Mouse (Mus musculus) embryonic facial prominence, embryonic 13.5 days (tissue): ENCODE results near the gene Cenpb. TPM values are rescaled to one million over a fixed set of nuclear protein-coding genes. Genes with fewer than 3 reads are reported as not detected.
A peak's percentile ranks its signal among the peaks of the same experiment; 100 is the strongest.

Experiments
- ATAC-seq: fragments of 200-750 bp; cut with Nextera tagmentation; 2 replicates; pipeline ENCODE4 v1.8.0; 2017; ENCODE audit warnings: low read depth; ENCODE audit not compliant: insufficient number of reproducible peaks, insufficient read depth, low FRiP score, low TSS enrichment
- H3K27ac ChIP-seq: fragments of 300-500 bp; sonication (generic); 2 replicates; pipeline ENCODE4 v1.5.1; 2015; ENCODE audit warnings: moderate library complexity, mild to moderate bottlenecking, inconsistent platforms
- H3K27me3 ChIP-seq: fragments of 300-500 bp; sonication (generic); 2 replicates; pipeline ENCODE4 v1.6.1; 2015; ENCODE audit warnings: mild to moderate bottlenecking, inconsistent platforms
- H3K36me3 ChIP-seq: fragments of 300-500 bp; sonication (generic); 2 replicates; pipeline ENCODE4 v1.6.1; 2015; ENCODE audit warnings: mild to moderate bottlenecking, inconsistent platforms
- H3K4me1 ChIP-seq: fragments of 300-500 bp; sonication (generic); 2 replicates; pipeline ENCODE4 v1.6.1; 2015; ENCODE audit warnings: inconsistent platforms
- H3K4me2 ChIP-seq: fragments of 300-500 bp; sonication (generic); 2 replicates; pipeline ENCODE4 v1.6.1; 2015; ENCODE audit warnings: moderate library complexity, mild to moderate bottlenecking, inconsistent platforms
- H3K4me3 ChIP-seq: fragments of 300-500 bp; sonication (generic); 2 replicates; pipeline ENCODE4 v1.5.1; 2015; ENCODE audit warnings: mild to moderate bottlenecking, inconsistent platforms
- H3K9ac ChIP-seq: fragments of 300-500 bp; sonication (generic); 2 replicates; pipeline ENCODE4 v1.6.1; 2015; ENCODE audit warnings: mild to moderate bottlenecking, inconsistent platforms
- H3K9me3 ChIP-seq: fragments of 300-500 bp; sonication (generic); 2 replicates; pipeline ENCODE4 v1.6.1; 2016; ENCODE audit warnings: inconsistent platforms
- WGBS: fragments of 180-500 bp; shearing (Covaris S2); methylation state at CpG from one replicate; pipeline ENCODE4 v1.1.7; 2015; ENCODE audit warnings: mixed read lengths; 5-methylcytosine and 5-hydroxymethylcytosine counted together
- polyA plus RNA-seq: library from polyadenylated mRNA; unstranded; fragments of >200 nt; fragmentation: Nextera tagmentation; extraction: Ambion mirVana; gene quantifications from 2 replicates; pipeline ENCODE4 v1.2.1, GENCODE M21; 2015

Gene Cenpb
- polyA plus RNA-seq, 1 experiment from 2014 or later: 12.3 TPM

DNA sequence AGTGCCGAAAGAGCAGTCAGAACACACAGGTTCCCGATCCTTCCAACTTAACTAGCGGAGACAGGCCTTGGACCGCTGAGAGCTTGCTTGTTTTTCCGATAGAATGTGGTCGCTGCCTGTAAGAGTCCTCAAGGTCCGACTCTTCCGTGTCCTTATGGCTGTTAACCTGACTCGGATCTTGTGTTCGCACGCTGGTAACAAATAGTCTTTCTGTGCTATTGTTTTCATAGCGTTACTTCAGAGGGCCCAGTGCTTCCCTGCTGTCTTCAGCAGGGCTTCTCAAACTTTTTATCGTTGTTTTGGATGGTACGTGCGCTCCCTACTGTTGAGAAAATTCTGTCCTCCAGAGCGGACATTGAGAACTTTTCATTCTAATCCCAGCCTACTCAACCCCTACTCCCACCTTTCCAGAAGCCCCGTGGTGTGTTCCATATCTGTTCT, 19.2 kb downstream of the Cenpb start:
- Histone ChIP-seq H3K36me3 (no peaks in the 10 kb centered on the region), H3K27ac (peak overlapping the region; percentile 93), H3K9me3 (no peaks in the 10 kb centered on the region), H3K4me3 (peak overlapping the region; percentile 76), H3K4me1 (peaks cover 36% of the 10 kb centered on the region), H3K27me3 (no peaks in the 10 kb centered on the region), H3K9ac (peak overlapping the region; percentile 74), H3K4me2 (peak overlapping the region; percentile 88)
- under 1% methylated on average over 17 of the region's 17 CpGs for WGBS
- ATAC-seq: no peak

DNA sequence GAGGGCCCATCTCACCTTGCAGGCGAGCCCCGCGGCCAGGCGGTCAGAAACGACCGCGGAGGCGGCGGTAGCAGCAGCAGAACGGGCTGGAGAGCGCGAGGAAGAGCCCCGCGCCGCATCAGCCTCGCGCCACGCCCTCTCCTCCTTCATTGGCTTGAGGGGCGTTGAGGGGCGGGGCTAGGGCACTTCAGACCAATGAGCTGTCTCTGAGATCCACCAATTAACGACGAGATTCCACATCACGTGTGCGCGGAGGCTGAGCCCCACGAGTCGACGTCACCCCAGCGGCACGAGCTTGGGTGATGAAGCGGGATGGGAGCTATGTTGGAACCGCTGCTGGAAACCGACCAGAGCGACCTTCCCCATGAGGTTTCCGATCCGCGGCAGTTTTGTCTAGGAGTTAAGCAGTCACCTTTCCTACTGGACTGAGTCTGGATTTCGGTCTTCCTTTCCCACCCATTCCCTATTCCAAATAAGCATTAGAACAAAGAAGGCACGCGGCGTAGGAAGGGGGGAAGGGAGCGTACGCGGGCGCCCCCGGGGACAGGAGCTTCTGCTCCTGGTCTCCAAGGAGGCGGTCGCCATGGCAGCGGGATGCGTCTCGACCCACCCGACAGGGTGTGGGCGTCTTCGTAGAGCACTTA, 19.8 kb downstream of the Cenpb start, which contains the start of gene 1700037H04Rik:
1700037H04Rik (minus strand) TSS at position 144 of the 644 bp plus-strand sequence.
- under 1% methylated on average over 54 of the region's 54 CpGs for WGBS
- no peaks in the 10 kb centered on the region for H3K27me3 ChIP-seq
- H3K4me2 ChIP-seq: peak within 1 kb of the TSS; percentile 88
- H3K27ac ChIP-seq: peak within 1 kb of the TSS; percentile 93
- peak within 1 kb of the TSS; percentile 87 for H3K9ac ChIP-seq
- H3K9me3 ChIP-seq: no peaks in the 10 kb centered on the region
- 0 out of 2 replicates have a peak, but pooled peaks cover 5% of the 10 kb centered on the region for H3K36me3 ChIP-seq
- peak within 1 kb of the TSS; percentile 76 for H3K4me3 ChIP-seq
- H3K4me1 ChIP-seq: peaks cover 36% of the 10 kb centered on the region
- ATAC-seq: peak; percentile 96

DNA sequence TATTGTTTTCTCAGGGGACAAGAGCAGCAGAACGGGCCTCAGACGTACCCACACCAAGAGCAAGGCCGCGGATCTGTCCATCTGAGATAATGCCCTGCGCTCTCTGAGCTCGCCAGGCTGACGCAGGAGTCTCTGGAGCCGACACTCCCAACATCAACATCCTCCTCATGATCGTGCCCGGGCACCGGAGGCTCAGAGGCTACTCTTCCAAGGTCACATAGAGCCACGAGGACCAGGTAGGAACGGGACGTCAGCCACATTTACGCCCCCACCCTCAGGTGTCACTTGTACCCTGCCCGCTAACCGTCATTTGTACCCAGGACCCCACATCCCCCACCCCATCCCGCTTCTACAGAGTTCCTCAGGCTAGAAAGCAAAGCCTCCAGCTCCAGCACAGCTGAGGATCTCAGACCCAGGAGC, 20.4 kb downstream of the Cenpb start:
- under 1% methylated on average over 18 of the region's 18 CpGs for WGBS
- Histone ChIP-seq H3K4me2 (peak overlapping the region; percentile 88), H3K9ac (peak overlapping the region; percentile 87), H3K27ac (peak overlapping the region; percentile 93; the same call in 1 of the 2 replicates), H3K4me3 (peak overlapping the region; percentile 76), H3K27me3 (no peaks in the 10 kb centered on the region), H3K9me3 (no peaks in the 10 kb centered on the region), H3K36me3 (0 out of 2 replicates have a peak, but pooled peaks cover 10% of the 10 kb centered on the region), H3K4me1 (peaks cover 36% of the 10 kb centered on the region)
- ATAC-seq: peak; percentile 38

DNA sequence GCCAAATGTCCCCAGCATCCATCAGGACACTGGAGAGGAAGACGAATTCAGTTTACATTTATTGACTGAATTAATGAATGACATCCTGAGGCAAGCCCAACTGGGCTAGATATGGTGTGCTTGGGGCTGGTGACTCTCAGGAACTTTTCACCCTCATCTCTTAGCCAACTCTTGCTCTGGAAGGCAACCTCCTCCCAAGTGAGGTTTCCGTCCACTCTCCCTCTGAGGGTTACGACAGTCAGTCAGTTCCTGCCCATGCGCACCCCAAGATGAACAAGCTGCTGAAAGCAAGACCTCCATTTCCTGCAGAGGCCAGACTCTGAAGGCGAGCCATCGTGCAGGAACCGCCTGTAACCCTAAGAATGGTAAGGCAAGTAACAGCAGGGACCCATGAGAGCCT, 22.9 kb downstream of the Cenpb start:
- WGBS: 94% methylated on average over 7 of the region's 7 CpGs
- no peaks in the 10 kb centered on the region for H3K27me3 ChIP-seq
- no peak overlapping the region for H3K27ac ChIP-seq
- H3K4me3 ChIP-seq: no peak overlapping the region
- no peaks in the 10 kb centered on the region for H3K9me3 ChIP-seq
- H3K9ac ChIP-seq: no peak overlapping the region
- no peak for ATAC-seq
- H3K4me1 ChIP-seq: peaks cover 28% of the 10 kb centered on the region
- H3K36me3 ChIP-seq: peaks cover 24% of the 10 kb centered on the region
- no peak overlapping the region for H3K4me2 ChIP-seq

DNA sequence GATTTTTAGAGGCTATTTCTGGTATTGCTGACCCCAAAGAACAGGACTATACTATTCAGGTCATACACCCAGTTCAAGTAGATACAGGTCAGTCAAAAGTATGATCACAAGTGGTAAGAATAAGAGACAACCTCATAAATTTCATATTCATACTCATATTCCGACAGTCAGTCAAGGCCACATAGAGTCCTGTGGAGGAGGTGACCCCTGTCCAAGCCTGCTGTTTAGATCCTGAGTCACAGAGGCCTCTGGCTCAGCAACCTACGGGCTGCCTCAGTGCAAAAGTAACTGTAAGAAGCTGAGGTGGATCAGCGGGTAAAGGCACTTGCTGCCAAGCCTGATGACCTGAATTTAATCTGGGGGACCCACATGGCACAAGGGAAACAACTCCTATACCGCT, 25.8 kb downstream of the Cenpb start:
- Histone ChIP-seq H3K36me3 (peaks cover 41% of the 10 kb centered on the region), H3K4me2 (no peak overlapping the region), H3K9me3 (no peaks in the 10 kb centered on the region), H3K9ac (no peak overlapping the region), H3K27ac (no peak overlapping the region), H3K4me1 (peaks cover 19% of the 10 kb centered on the region), H3K27me3 (no peaks in the 10 kb centered on the region), H3K4me3 (no peak overlapping the region)
- WGBS: 84% methylated on average over 4 of the region's 4 CpGs
- no peak for ATAC-seq

DNA sequence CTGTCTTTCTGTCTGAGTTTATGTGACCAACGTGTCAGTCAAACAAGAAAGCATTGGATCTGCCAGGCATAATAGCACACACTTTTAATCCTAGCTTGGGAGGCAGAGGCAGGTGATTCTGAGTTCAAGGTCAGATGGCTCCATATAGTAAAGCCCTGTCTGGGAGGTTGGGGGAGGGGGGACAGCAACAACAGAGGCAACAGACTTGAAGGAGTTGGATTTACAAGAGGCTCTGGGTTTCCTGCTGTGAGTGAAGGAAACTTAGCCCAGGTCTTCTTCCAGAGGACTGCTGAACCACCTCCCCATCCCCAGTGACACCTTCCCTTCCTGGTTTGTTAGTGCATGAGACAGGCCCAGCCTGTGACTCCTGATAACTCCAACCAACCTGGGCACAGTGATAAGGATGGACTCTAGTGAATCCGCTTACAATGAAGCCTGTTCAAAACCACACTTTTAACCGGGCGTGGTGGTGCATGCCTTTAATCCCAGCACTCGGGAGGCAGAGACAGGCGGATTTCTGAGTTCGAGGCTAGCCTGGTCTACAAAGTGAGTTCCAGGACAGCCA, 27.6 kb downstream of the Cenpb start:
- no peak overlapping the region for H3K4me2 ChIP-seq
- no peak overlapping the region for H3K9ac ChIP-seq
- 89% methylated on average over 7 of the region's 7 CpGs for WGBS
- no peaks in the 10 kb centered on the region for H3K9me3 ChIP-seq
- H3K27me3 ChIP-seq: no peaks in the 10 kb centered on the region
- H3K27ac ChIP-seq: no peak overlapping the region
- H3K4me1 ChIP-seq: peaks cover under 1% of the 10 kb centered on the region; the same call in 1 of the 2 replicates
- H3K4me3 ChIP-seq: no peak overlapping the region
- H3K36me3 ChIP-seq: peaks cover 59% of the 10 kb centered on the region
- ATAC-seq: no peak

DNA sequence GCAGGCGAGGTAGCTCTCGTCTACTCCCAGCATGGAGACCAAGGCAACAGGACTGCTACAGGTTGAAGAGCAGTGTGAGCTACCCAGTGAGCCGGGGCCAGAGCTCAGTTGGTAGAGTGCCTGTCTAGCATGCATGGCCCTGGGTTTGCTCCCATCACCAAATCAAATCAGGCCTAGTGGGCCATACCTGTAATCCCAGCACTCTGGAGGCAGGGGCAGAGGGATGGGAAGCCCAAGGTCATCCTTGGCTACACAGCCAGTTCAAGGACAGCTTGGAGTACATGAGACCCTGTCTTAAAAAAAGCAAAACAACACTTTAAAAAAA, 30.7 kb downstream of the Cenpb start:
- ATAC-seq: no peak
- 92% methylated on average over 3 of the region's 3 CpGs for WGBS
- no peaks in the 10 kb centered on the region for H3K27me3 ChIP-seq

DNA sequence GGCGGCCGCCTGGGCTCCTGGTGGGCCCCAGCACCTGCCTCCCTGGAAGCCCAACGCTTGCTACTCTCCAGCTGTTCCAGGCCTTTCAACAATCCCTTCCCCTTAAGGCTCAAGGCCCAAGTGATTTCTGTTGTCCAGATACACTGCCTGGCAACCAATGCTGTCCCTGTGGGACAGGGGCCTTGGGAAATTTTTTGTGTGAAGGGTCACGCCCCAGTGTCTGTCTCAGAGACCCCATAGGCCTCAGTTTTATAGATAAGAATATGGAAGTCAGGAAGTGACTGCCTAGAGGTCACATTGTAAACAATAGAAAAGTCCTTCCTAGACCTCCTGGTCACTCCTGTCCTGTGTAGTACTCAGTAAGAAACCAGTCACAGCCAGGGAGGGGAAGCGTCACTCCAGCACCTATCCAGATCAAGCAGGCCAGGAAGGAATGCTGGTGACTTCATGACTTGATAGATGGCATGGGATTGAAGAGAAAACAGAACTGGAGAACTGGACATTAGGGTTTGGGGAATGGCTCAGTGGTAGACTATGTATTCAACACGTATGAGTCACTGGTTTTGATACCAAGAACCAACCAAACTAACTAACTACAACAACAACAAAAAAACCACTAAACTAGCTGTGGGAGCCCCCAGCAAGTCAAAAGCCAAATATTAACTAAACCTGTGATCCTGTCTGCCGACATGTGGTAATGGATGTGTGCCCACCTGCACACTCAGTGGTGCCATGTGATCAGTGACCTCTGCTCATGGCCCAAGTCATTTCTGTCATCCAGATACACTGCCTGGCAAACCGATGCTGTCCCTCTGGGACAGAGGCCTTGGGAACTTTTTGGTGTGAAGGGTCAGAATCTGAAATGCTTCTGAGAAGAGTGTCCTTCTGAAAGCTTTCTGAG, 31.3 kb downstream of the Cenpb start:
- Histone ChIP-seq H3K4me3 (no peak overlapping the region), H3K4me2 (no peak overlapping the region), H3K9ac (no peak overlapping the region), H3K4me1 (no peaks in the 10 kb centered on the region), H3K27ac (no peak overlapping the region), H3K36me3 (peaks cover 83% of the 10 kb centered on the region), H3K27me3 (no peaks in the 10 kb centered on the region), H3K9me3 (no peaks in the 10 kb centered on the region)
- ATAC-seq: no peak
- WGBS: 88% methylated on average over 8 of the region's 8 CpGs

More for the DNA sequence above, 30.7 kb downstream of the Cenpb start:
- Histone ChIP-seq H3K36me3 (peaks cover 78% of the 10 kb centered on the region), H3K9me3 (no peaks in the 10 kb centered on the region), H3K4me2 (no peak overlapping the region), H3K27ac (no peak overlapping the region), H3K9ac (no peak overlapping the region), H3K4me3 (no peak overlapping the region), H3K4me1 (no peaks in the 10 kb centered on the region)

DNA sequence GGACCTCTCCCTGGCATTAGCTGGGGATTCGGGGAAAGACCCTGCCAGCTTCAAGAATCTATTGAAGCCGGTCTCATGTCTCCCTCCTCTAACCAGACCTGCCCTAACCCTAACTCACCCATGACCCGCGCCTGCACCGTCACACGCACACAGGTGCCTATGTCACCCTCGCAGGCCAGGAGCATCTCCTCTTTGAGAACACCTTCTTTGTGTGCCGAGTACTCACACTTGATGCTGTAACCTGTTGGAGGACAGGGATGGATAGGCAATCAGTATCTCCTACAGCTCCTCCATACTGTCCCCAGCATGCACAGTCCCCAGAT, 32.9 kb downstream of the Cenpb start:
- Histone ChIP-seq H3K4me2 (no peak overlapping the region), H3K27me3 (no peaks in the 10 kb centered on the region), H3K9ac (no peak overlapping the region), H3K4me1 (peaks cover 5% of the 10 kb centered on the region; the same call in 1 of the 2 replicates), H3K27ac (no peak overlapping the region), H3K36me3 (peaks cover 85% of the 10 kb centered on the region), H3K4me3 (no peak overlapping the region), H3K9me3 (no peaks in the 10 kb centered on the region)
- WGBS: 89% methylated on average over 8 of the region's 8 CpGs
- ATAC-seq: no peak

DNA sequence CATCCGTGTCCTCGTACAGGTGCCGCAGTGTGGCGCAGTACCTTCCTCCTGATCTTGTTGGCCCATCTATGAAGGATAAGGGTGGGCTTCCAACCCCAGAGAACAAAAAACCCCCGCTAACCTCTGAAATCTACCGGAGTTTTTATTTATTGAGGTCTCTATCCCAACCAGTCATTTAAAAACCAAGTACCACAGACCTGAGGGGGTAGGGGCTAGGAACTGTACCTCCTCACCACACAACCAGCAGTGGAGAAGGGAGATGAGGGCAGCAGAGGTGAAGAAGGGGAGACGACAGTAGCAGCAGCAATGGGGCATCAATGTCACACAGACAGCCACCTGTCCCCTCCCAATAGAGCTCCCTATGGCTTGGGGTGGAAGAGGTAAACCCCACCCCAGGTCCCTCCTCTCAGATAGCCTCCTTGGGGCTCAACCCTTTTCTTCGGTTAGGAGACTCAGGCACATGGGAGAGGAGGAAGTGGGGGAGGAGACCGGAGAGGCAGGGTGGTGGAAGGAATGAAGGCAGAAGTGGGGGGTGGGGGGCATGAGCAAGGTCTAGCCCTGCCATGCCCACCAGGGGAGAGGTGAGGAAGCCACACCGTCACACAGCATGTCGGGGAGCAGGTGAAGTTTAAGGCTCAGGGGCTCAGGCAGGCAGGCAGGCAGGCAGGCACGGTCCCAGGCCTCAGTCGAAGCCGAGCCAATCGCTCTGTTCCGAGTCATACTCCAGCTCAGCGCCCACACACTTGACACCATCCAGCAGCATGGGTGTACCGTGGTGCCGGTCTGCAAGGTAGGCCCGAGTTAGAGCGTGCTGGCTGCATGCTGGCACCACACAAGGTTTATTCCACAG, 33.4 kb downstream of the Cenpb start:
- Histone ChIP-seq H3K27ac (no peak overlapping the region), H3K4me3 (no peak overlapping the region), H3K27me3 (no peaks in the 10 kb centered on the region), H3K4me2 (no peak overlapping the region), H3K9ac (no peak overlapping the region), H3K4me1 (peaks cover 5% of the 10 kb centered on the region; the same call in 1 of the 2 replicates), H3K9me3 (no peaks in the 10 kb centered on the region), H3K36me3 (peaks cover 85% of the 10 kb centered on the region)
- no peak for ATAC-seq
- WGBS: 85% methylated on average over 21 of the region's 21 CpGs

DNA sequence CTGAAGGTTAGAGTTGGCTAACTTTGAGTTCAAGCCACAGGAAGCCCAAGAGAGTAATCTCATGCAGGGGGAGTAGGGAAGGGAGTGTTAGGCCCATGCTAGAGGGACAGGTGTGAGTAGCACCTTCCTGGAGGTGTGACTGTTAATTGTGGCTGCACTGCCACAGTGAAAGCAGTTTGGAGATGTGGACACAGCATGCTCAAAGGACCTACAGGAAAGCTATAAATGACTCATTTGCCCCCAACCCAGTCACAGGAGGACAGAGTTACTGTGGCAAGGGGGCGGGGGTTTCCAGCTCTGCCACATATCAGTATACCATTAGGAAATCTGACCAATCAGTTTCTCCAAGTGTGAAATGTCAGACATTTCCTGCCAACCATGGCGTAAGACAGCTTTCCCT, 34.3 kb downstream of the Cenpb start:
- Histone ChIP-seq H3K4me3 (no peak overlapping the region), H3K9me3 (no peaks in the 10 kb centered on the region), H3K4me2 (no peak overlapping the region), H3K27ac (no peak overlapping the region), H3K4me1 (peaks cover 5% of the 10 kb centered on the region; the same call in 1 of the 2 replicates), H3K27me3 (no peaks in the 10 kb centered on the region), H3K36me3 (peaks cover 87% of the 10 kb centered on the region), H3K9ac (no peak overlapping the region)
- WGBS: 86% methylated on average over 2 of the region's 2 CpGs
- no peak for ATAC-seq
